Mouse (Mus musculus) embryonic fibroblast, embryonic 13.5 days (primary cell): Measurements from ENCODE around the gene Tcf3.

Experiments
- CTCF ChIP-seq: IDR thresholded peaks from 2 replicates; pipeline ENCODE4 v1.5.1; 2011; ENCODE audit warnings: mild to moderate bottlenecking, control low read depth, low read length, moderate library complexity, borderline replicate concordance; ENCODE audit not compliant: insufficient read depth
- POLR2A ChIP-seq: IDR thresholded peaks from 2 replicates; pipeline ENCODE4 v1.6.1; 2011; ENCODE audit warnings: low read depth, mild to moderate bottlenecking, control low read depth, low read length, moderate library complexity

- TF ChIP-seq CTCF (no peak), POLR2A (no peak)
Observed at GRCm38 (mm10) chr10:80455697-80456096, 22.2 kb upstream of the Tcf3 start.
